Mouse (Mus musculus): ENCODE measurements around the gene Wdr54.

Wdr54 gene

GRCm38 (mm10) chr6:83156259-83156684 is at the start of gene Wdr54, which contains the start of gene 1700003E16Rik:
TSS of gene Wdr54 (minus strand) at chr6:83156397.
TSS of gene 1700003E16Rik (plus strand) at chr6:83156404.
- DNase-seq (ENCODE audit: low spot score) = peak; percentile 42

GRCm38 (mm10) chr6:83205851-83206250 is 49.7 kb upstream of the Wdr54 start:
- no peak for DNase-seq (ENCODE audit: low spot score)

- DNase-seq (ENCODE audit: low spot score) = no peak
These were observed 47.1 kb upstream of the Wdr54 start for GRCm38 (mm10) chr6:83203320-83203719.

- no peak for DNase-seq (ENCODE audit: low spot score)
These were observed 41.3 kb upstream of the Wdr54 start for GRCm38 (mm10) chr6:83197345-83198004.

GRCm38 (mm10) chr6:83193571-83193970 is 37.4 kb upstream of the Wdr54 start:
- DNase-seq (ENCODE audit: low spot score) = no peak

- DNase-seq (ENCODE audit: low spot score) = no peak
These were observed 30.7 kb upstream of the Wdr54 start for GRCm38 (mm10) chr6:83186946-83187345.

- no peak for DNase-seq (ENCODE audit: low spot score)
These were observed 30.0 kb upstream of the Wdr54 start for GRCm38 (mm10) chr6:83185895-83186861.

GRCm38 (mm10) chr6:83184858-83185435 is 28.8 kb upstream of the Wdr54 start:
- DNase-seq (ENCODE audit: low spot score) = no peak

- no peak for DNase-seq (ENCODE audit: low spot score)
These were observed 24.4 kb upstream of the Wdr54 start for GRCm38 (mm10) chr6:83180605-83181004.

GRCm38 (mm10) chr6:83179390-83180117 is 23.4 kb upstream of the Wdr54 start:
- no peak for DNase-seq (ENCODE audit: low spot score)

GRCm38 (mm10) chr6:83175996-83176395 is 19.8 kb upstream of the Wdr54 start:
- no peak for DNase-seq (ENCODE audit: low spot score)

GRCm38 (mm10) chr6:83172240-83172920 is 16.2 kb upstream of the Wdr54 start:
- DNase-seq (ENCODE audit: low spot score) = no peak

- no peak for DNase-seq (ENCODE audit: low spot score)
These were observed 14.9 kb upstream of the Wdr54 start for GRCm38 (mm10) chr6:83171063-83171462.

- no peak for DNase-seq (ENCODE audit: low spot score)
These were observed 13.7 kb upstream of the Wdr54 start for GRCm38 (mm10) chr6:83169872-83170271.

- DNase-seq (ENCODE audit: low spot score) = no peak
These were observed 10.0 kb upstream of the Wdr54 start for GRCm38 (mm10) chr6:83166243-83166630.

GRCm38 (mm10) chr6:83165607-83166242 is 9.5 kb upstream of the Wdr54 start, which contains the start of gene Dctn1:
TSS of gene Dctn1 (plus strand) at chr6:83165920.
- peak; percentile 97 for DNase-seq (ENCODE audit: low spot score)

GRCm38 (mm10) chr6:83165026-83165606 is 8.9 kb upstream of the Wdr54 start:
- DNase-seq (ENCODE audit: low spot score) = no peak

GRCm38 (mm10) chr6:83162701-83163100 is 6.5 kb upstream of the Wdr54 start:
- DNase-seq (ENCODE audit: low spot score) = peak; percentile 63

GRCm38 (mm10) chr6:83161921-83162641 is 5.9 kb upstream of the Wdr54 start:
- DNase-seq (ENCODE audit: low spot score) = peak; percentile 35

- DNase-seq (ENCODE audit: low spot score) = no peak
These were observed 5.2 kb upstream of the Wdr54 start for GRCm38 (mm10) chr6:83161442-83161841.
